Mouse (Mus musculus) midbrain, postnatal 0 days (tissue): Measurements from ENCODE around the gene Snx20. TPM values are rescaled to one million over a fixed set of nuclear protein-coding genes. Genes with fewer than 3 reads are reported as not detected.
A peak's percentile ranks its signal among the peaks of the same experiment; 100 is the strongest.

Experiments
- ATAC-seq: fragments of 200-750 bp; cut with Nextera tagmentation; 2 replicates; pipeline ENCODE4 v1.8.0; 2017; ENCODE audit warnings: moderate number of reproducible peaks, mild to moderate bottlenecking, moderate TSS enrichment, moderate library complexity; ENCODE audit not compliant: low FRiP score
- DNase-seq: peaks from one replicate; pipeline ENCODE4 v3.0.0-alpha.2; 2015; ENCODE audit warnings: low spot score
- H3K27ac ChIP-seq: fragments of 300-500 bp; sonication (generic); 2 replicates; pipeline ENCODE4 v1.5.1; 2014; ENCODE audit warnings: low read depth, mild to moderate bottlenecking, low read length, mixed read lengths
- H3K27me3 ChIP-seq: fragments of 300-500 bp; sonication (generic); 2 replicates; pipeline ENCODE4 v1.6.1; 2014; ENCODE audit warnings: low read length, control low read depth, mixed read lengths; ENCODE audit not compliant: insufficient read depth
- H3K36me3 ChIP-seq: fragments of 300-500 bp; sonication (generic); 2 replicates; pipeline ENCODE4 v1.6.1; 2014; ENCODE audit warnings: low read length, control low read depth, mixed read lengths; ENCODE audit not compliant: insufficient read depth
- H3K4me1 ChIP-seq: fragments of 300-500 bp; sonication (generic); 2 replicates; pipeline ENCODE4 v1.6.1; 2014; ENCODE audit warnings: mild to moderate bottlenecking, control low read depth, antibody characterized with exemption, low read length, mixed read lengths; ENCODE audit not compliant: insufficient read depth
- H3K4me2 ChIP-seq: fragments of 300-500 bp; sonication (generic); 2 replicates; pipeline ENCODE4 v1.6.1; 2014; ENCODE audit warnings: low read depth, mild to moderate bottlenecking, low read length, mixed read lengths; ENCODE audit not compliant: poor library complexity, severe bottlenecking
- H3K4me3 ChIP-seq: fragments of 300-500 bp; sonication (generic); 2 replicates; pipeline ENCODE4 v1.5.1; 2014; ENCODE audit warnings: low read depth, mild to moderate bottlenecking, low read length, moderate library complexity
- H3K9ac ChIP-seq: fragments of 300-500 bp; sonication (generic); replicated peaks from 2 replicates; pipeline ENCODE4 v1.6.1; 2014; ENCODE audit warnings: mild to moderate bottlenecking, low read length, moderate library complexity, mixed read lengths; ENCODE audit not compliant: poor library complexity, severe bottlenecking
- H3K9me3 ChIP-seq: fragments of 300-500 bp; sonication (generic); 2 replicates; pipeline ENCODE4 v1.6.1; 2016; ENCODE audit warnings: low read length, control low read depth
- CTCF ChIP-seq: IDR thresholded peaks from 2 replicates; pipeline ENCODE4 v1.5.1; 2016; ENCODE audit warnings: antibody characterized with exemption, mild to moderate bottlenecking
- WGBS: fragments of 180-500 bp; shearing (Covaris S2); extraction: QIAGEN DNeasy Blood & Tissue Kit; methylation state at CpG from one replicate; pipeline ENCODE4 v1.1.7; 2014; 5-methylcytosine and 5-hydroxymethylcytosine counted together
- polyA plus RNA-seq: library from polyadenylated mRNA; unstranded; fragments of >200 nt; fragmentation: Nextera tagmentation; extraction: Ambion mirVana; gene quantifications from 2 replicates; pipeline ENCODE4 v1.2.1, GENCODE M21; 2015
- total RNA-seq: library from RNA; depleted of rRNA; stranded (reverse); fragments of >200 nt; gene quantifications from 2 replicates; pipeline ENCODE4 v1.2.3, GENCODE M21; 2014; rRNA removed

Snx20 gene
- 0.80 and 1.4 TPM in 2 replicates for total RNA-seq
- 2.0 and 2.1 TPM in 2 replicates for polyA plus RNA-seq

GRCm38 (mm10) chr8:88635474-88636397 is at the start of gene Snx20:
Snx20 (minus strand) TSS chr8:88636128.
- Histone ChIP-seq H3K4me1 (no peaks in the 10 kb centered on the region), H3K27me3 (no peaks in the 10 kb centered on the region), H3K4me2 (no peak within 1 kb of the TSS), H3K36me3 (no peaks in the 10 kb centered on the region), H3K9ac (no peak within 1 kb of the TSS), H3K27ac (no peak within 1 kb of the TSS), H3K9me3 (no peaks in the 10 kb centered on the region), H3K4me3 (no peak within 1 kb of the TSS)
- 87% methylated on average over 14 of the region's 14 CpGs for WGBS
- no peak for TF ChIP-seq CTCF
- ATAC-seq = no peak
- DNase-seq = no peak

GRCm38 (mm10) chr8:88683656-88684289 is 47.8 kb upstream of the Snx20 start:
- H3K9me3 ChIP-seq = no peaks in the 10 kb centered on the region
- 85% methylated on average over 7 of the region's 7 CpGs for WGBS

GRCm38 (mm10) chr8:88681046-88681445 is 45.1 kb upstream of the Snx20 start:
- 90% methylated on average over 8 of the region's 8 CpGs for WGBS
- no peak overlapping the region for H3K4me2 ChIP-seq
- ATAC-seq (no peak), DNase-seq (no peak)
- H3K27me3 ChIP-seq = no peaks in the 10 kb centered on the region
- no peaks in the 10 kb centered on the region for H3K4me1 ChIP-seq
- no peak overlapping the region for H3K27ac ChIP-seq
- H3K9me3 ChIP-seq = no peaks in the 10 kb centered on the region
- TF ChIP-seq CTCF = no peak
- no peak overlapping the region for H3K4me3 ChIP-seq
- no peaks in the 10 kb centered on the region for H3K36me3 ChIP-seq
- H3K9ac ChIP-seq = no peak overlapping the region

More at GRCm38 (mm10) chr8:88683656-88684289, 47.8 kb upstream of the Snx20 start:
- TF ChIP-seq CTCF = no peak
- no peaks in the 10 kb centered on the region for H3K4me1 ChIP-seq
- ATAC-seq = no peak
- no peaks in the 10 kb centered on the region for H3K36me3 ChIP-seq
- H3K4me3 ChIP-seq = no peak overlapping the region
- H3K27ac ChIP-seq = no peak overlapping the region
- DNase-seq = peak; percentile 65
- no peaks in the 10 kb centered on the region for H3K27me3 ChIP-seq
- H3K9ac ChIP-seq = no peak overlapping the region
- no peak overlapping the region for H3K4me2 ChIP-seq

- no peak overlapping the region for H3K27ac ChIP-seq
- DNase-seq = no peak
- H3K4me3 ChIP-seq = no peak overlapping the region
- WGBS = 91% methylated on average over 2 of the region's 2 CpGs
- no peaks in the 10 kb centered on the region for H3K4me1 ChIP-seq
- H3K9me3 ChIP-seq = no peaks in the 10 kb centered on the region
- H3K4me2 ChIP-seq = no peak overlapping the region
- no peaks in the 10 kb centered on the region for H3K27me3 ChIP-seq
- no peak overlapping the region for H3K9ac ChIP-seq
- no peak for ATAC-seq
- no peaks in the 10 kb centered on the region for H3K36me3 ChIP-seq
- no peak for TF ChIP-seq CTCF
These were observed 44.6 kb upstream of the Snx20 start for GRCm38 (mm10) chr8:88680566-88680965.

- Histone ChIP-seq H3K9ac (no peak overlapping the region), H3K36me3 (no peaks in the 10 kb centered on the region), H3K4me2 (no peak overlapping the region), H3K9me3 (no peaks in the 10 kb centered on the region), H3K27ac (no peak overlapping the region), H3K4me3 (no peak overlapping the region), H3K4me1 (no peaks in the 10 kb centered on the region), H3K27me3 (no peaks in the 10 kb centered on the region)
- ATAC-seq (no peak), DNase-seq (no peak)
- TF ChIP-seq CTCF = no peak
- 68% methylated on average over 8 of the region's 8 CpGs for WGBS
These were observed 41.1 kb upstream of the Snx20 start for GRCm38 (mm10) chr8:88677071-88677470.
